ENCODE assay signal across 9 mouse cellular contexts in the genomic region with DNA sequence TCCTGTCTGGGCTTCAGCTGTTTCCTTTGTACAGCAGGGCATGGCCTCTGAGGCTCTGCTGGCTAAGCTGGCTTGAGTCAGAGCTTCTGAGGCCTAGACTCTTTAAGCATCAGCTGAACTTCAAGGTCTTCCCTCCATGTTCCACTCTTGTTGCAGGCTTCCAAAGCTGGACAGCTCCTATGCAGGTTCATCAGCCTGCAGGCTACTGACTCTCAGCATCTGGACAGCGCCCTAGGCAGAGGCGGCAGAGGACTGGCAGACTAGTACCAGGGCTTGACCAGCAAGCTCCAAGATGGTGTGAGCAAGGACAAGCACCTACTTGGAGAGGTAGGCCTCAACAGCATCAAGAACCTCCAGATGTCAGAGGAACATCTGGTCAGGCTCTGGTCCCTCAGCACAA. TPM values are rescaled to one million over a fixed set of nuclear protein-coding genes. Genes with fewer than 3 reads are reported as not detected.
DNase-seq lines count a peak whose midpoint lies in the region; ATAC-seq lines count a peak whose summit lies in the region.
"Had no signal": no experiment of that assay in that cellular context is flagged by ENCODE, and none has a peak within 500 bp of the region (broad histone marks: within the 10 kb centered on the region; RNA-seq: fewer than 3 reads in every experiment).

No protein-coding gene starts in this region.

- no peak overlapping the region for H3K4me2 ChIP-seq in midbrain, embryonic 13.5 days (replicated peaks)

- peaks cover 5% of the 10 kb centered on the region; the same call in 1 of the 2 replicates for H3K4me1 ChIP-seq in midbrain, embryonic 10.5 days
- peaks cover 14% of the 10 kb centered on the region for H3K4me1 ChIP-seq in midbrain, embryonic 13.5 days (replicated peaks)

- H3K27ac ChIP-seq in midbrain, embryonic 10.5 days (replicated peaks) = no peak overlapping the region
- H3K27ac ChIP-seq in midbrain, embryonic 13.5 days = no peak overlapping the region

- H3K9me3 ChIP-seq in midbrain, embryonic 10.5 days (replicated peaks) = no peaks in the 10 kb centered on the region
- H3K9me3 ChIP-seq in midbrain, embryonic 13.5 days = no peaks in the 10 kb centered on the region
- H3K9me3 ChIP-seq: megakaryocyte, embryonic 14.5 days had no signal

- no peaks in the 10 kb centered on the region for H3K27me3 ChIP-seq in midbrain, embryonic 10.5 days (ENCODE audit: low read depth, poor library complexity, severe bottlenecking)
- H3K27me3 ChIP-seq in midbrain, embryonic 13.5 days = no peaks in the 10 kb centered on the region

- peak; percentile 33 for DNase-seq in midbrain, embryonic 10.5 days (ENCODE audit: low spot score)
- DNase-seq in adrenal gland, adult 2 months = peak; percentile 30
- DNase-seq in left cerebral cortex, adult 11 months (ENCODE audit: low spot score) = no peak
- no peak for DNase-seq in right cerebral cortex, postnatal 14 days

- 26% methylated on average over 2 of the region's 2 CpGs for WGBS in midbrain, embryonic 10.5 days
- WGBS in midbrain, embryonic 13.5 days = 47% methylated on average over 2 of the region's 2 CpGs

- no peak for ATAC-seq in midbrain, embryonic 13.5 days
- peak; percentile 55 to 80; a peak in 2 of 4 replicates for ATAC-seq in hematopoietic stem cell, adult 5-6 weeks (replicated peaks in 1 of 2; ENCODE audit: insufficient read depth in 1 of 2, low FRiP score in 2 of 2, low TSS enrichment in 1 of 2, low read depth in 1 of 2, poor library complexity in 2 of 2, severe bottlenecking in 2 of 2)
- ATAC-seq in megakaryocyte progenitor cell, adult 5-6 weeks (replicated peaks; ENCODE audit: poor library complexity) = peak; percentile 96
- ATAC-seq in erythroid progenitor cell, adult 5-6 weeks (replicated peaks; ENCODE audit: low FRiP score, poor library complexity, severe bottlenecking) = no peak

- no peak overlapping the region for H3K9ac ChIP-seq in midbrain, embryonic 13.5 days (replicated peaks)

- H3K4me3 ChIP-seq in midbrain, embryonic 10.5 days = no peak overlapping the region
- no peak overlapping the region for H3K4me3 ChIP-seq in midbrain, embryonic 13.5 days (replicated peaks)
- H3K4me3 ChIP-seq: megakaryocyte, embryonic 14.5 days had no signal

- no peaks in the 10 kb centered on the region for H3K36me3 ChIP-seq in midbrain, embryonic 10.5 days
- H3K36me3 ChIP-seq in midbrain, embryonic 13.5 days = no peaks in the 10 kb centered on the region

RNA-seq across cellular contexts. Expression of a gene that starts 42.9 kb away (rescaled TPM):
- 26.1 and 30.8 TPM in 2 replicates for polyA plus RNA-seq in midbrain, embryonic 10.5 days (2016; fragmentation: Nextera tagmentation; extraction: Ambion mirVana)
- 49.6 and 52.8 TPM in 2 replicates for polyA plus RNA-seq in midbrain, embryonic 13.5 days (2015; fragmentation: Nextera tagmentation; extraction: Ambion mirVana)
- total RNA-seq in adrenal gland, adult 2 months (2021) = 10 to 100 TPM; 34.5 to 40.6 TPM
- polyA plus RNA-seq in adrenal gland, adult 2 months (2012; rRNA removed) = 6.0 and 7.9 TPM in 2 replicates
- 82.6 and 100 TPM in 2 replicates for total RNA-seq in hematopoietic stem cell, adult 5-6 weeks (2017)
- 33.4 and 39.9 TPM in 2 replicates for total RNA-seq in megakaryocyte progenitor cell, adult 5-6 weeks (2015)
- 41.7 and 60.1 TPM in 2 replicates for total RNA-seq in megakaryocyte progenitor cell, adult 5-6 weeks (2017)
- total RNA-seq in erythroid progenitor cell, adult 5-6 weeks (2015; ENCODE audit: low replicate concordance) = 454 and 527 TPM in 2 replicates
- 839 and 902 TPM in 2 replicates for total RNA-seq in erythroid progenitor cell, adult 5-6 weeks (2017; ENCODE audit: low replicate concordance)

Comparison
In these comparisons a context has a peak if more than half of its experiments do, and no peak if none do; other contexts are left out.
1. DNase-seq: peak in midbrain, embryonic 10.5 days (single experiment) and adrenal gland, adult 2 months (single experiment); none in left cerebral cortex, adult 11 months (single experiment) and right cerebral cortex, postnatal 14 days (single experiment).
2. ATAC-seq: peak in hematopoietic stem cell, adult 5-6 weeks (2 of 2) and megakaryocyte progenitor cell, adult 5-6 weeks (single experiment); none in midbrain, embryonic 13.5 days (single experiment) and erythroid progenitor cell, adult 5-6 weeks (single experiment).